Mouse (Mus musculus) midbrain, embryonic 12.5 days (tissue): ENCODE data around the gene Ablim1. TPM values are rescaled to one million over a fixed set of nuclear protein-coding genes. Genes with fewer than 3 reads are reported as not detected.

ENCODE experiments used
- ATAC-seq: fragments of 200-750 bp; cut with Nextera tagmentation; 2 replicates; pipeline ENCODE4 v1.8.0; 2017; ENCODE audit warnings: low read depth, moderate TSS enrichment, moderate library complexity; ENCODE audit not compliant: low FRiP score
- H3K27ac ChIP-seq: fragments of 300-500 bp; sonication (generic); replicated peaks from 2 replicates; pipeline ENCODE4 v1.5.1; 2016; ENCODE audit warnings: mild to moderate bottlenecking
- H3K27me3 ChIP-seq: fragments of 300-500 bp; sonication (generic); 2 replicates; pipeline ENCODE4 v1.6.1; 2016; ENCODE audit warnings: mild to moderate bottlenecking
- H3K36me3 ChIP-seq: fragments of 300-500 bp; sonication (generic); 2 replicates; pipeline ENCODE4 v1.6.1; 2016
- H3K4me1 ChIP-seq: fragments of 300-500 bp; sonication (generic); 2 replicates; pipeline ENCODE4 v1.6.1; 2016
- H3K4me2 ChIP-seq: fragments of 300-500 bp; sonication (generic); replicated peaks from 2 replicates; pipeline ENCODE4 v1.6.1; 2016; ENCODE audit warnings: mild to moderate bottlenecking, moderate library complexity
- H3K4me3 ChIP-seq: fragments of 300-500 bp; sonication (generic); 2 replicates; pipeline ENCODE4 v1.5.1; 2016; ENCODE audit warnings: mild to moderate bottlenecking
- H3K9ac ChIP-seq: fragments of 300-500 bp; sonication (generic); replicated peaks from 2 replicates; pipeline ENCODE4 v1.6.1; 2016; ENCODE audit warnings: mild to moderate bottlenecking, moderate library complexity
- H3K9me3 ChIP-seq: fragments of 300-500 bp; sonication (generic); 2 replicates; pipeline ENCODE4 v1.6.1; 2016; ENCODE audit warnings: mild to moderate bottlenecking
- WGBS: fragments of 180-500 bp; shearing (Covaris S2); methylation state at CpG from one replicate; pipeline ENCODE4 v1.1.7; 2016; 5-methylcytosine and 5-hydroxymethylcytosine counted together
- polyA plus RNA-seq: library from polyadenylated mRNA; unstranded; fragments of >200 nt; fragmentation: Nextera tagmentation; extraction: Ambion mirVana; gene quantifications from 2 replicates; pipeline ENCODE4 v1.2.1, GENCODE M21; 2016

Ablim1 gene
- polyA plus RNA-seq, 1 experiment from 2014 or later = 24.0 TPM

GRCm38 (mm10) chr19:57155121-57155884 lies 159.4 kb downstream of the Ablim1 start:
- Histone ChIP-seq H3K4me2 (no peak overlapping the region), H3K9me3 (no peaks in the 10 kb centered on the region), H3K4me3 (no peak overlapping the region), H3K4me1 (no peaks in the 10 kb centered on the region), H3K9ac (no peak overlapping the region), H3K27me3 (no peaks in the 10 kb centered on the region), H3K36me3 (no peaks in the 10 kb centered on the region), H3K27ac (no peak overlapping the region)
- no peak for ATAC-seq
- WGBS = 87% methylated on average over 14 of the region's 14 CpGs

GRCm38 (mm10) chr19:57152357-57152756 lies 162.4 kb downstream of the Ablim1 start:
- no peaks in the 10 kb centered on the region for H3K27me3 ChIP-seq
- no peak overlapping the region for H3K4me3 ChIP-seq
- ATAC-seq = no peak
- 56% methylated on average over 9 of the region's 9 CpGs for WGBS
- H3K4me2 ChIP-seq = no peak overlapping the region
- H3K27ac ChIP-seq = no peak overlapping the region
- no peak overlapping the region for H3K9ac ChIP-seq
- no peaks in the 10 kb centered on the region for H3K4me1 ChIP-seq
- H3K9me3 ChIP-seq = no peaks in the 10 kb centered on the region
- no peaks in the 10 kb centered on the region for H3K36me3 ChIP-seq

DNA sequence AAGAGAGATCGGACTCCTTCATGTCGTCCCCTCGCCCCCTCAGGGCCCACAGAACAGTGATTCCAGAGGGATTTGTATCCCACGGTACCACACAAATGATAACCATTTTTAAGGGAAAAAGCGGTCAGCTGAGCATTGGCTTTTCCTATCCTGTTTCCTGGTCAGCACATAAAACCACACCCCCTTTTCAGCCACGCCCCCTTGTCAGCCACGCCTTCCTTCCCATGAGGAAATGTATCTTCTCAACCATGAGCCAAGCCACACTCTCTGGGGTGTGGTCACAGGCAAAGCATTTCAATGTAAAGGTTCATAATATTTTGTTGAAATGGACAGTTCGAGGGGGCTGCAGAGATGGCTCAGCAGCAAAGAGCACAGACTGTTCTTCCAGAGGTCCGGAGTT lies 163.2 kb downstream of the Ablim1 start:
- Histone ChIP-seq H3K4me3 (no peak overlapping the region), H3K27me3 (no peaks in the 10 kb centered on the region), H3K4me2 (no peak overlapping the region), H3K9ac (no peak overlapping the region), H3K9me3 (no peaks in the 10 kb centered on the region), H3K36me3 (no peaks in the 10 kb centered on the region), H3K4me1 (no peaks in the 10 kb centered on the region), H3K27ac (no peak overlapping the region)
- 87% methylated on average over 9 of the region's 9 CpGs for WGBS
- no peak for ATAC-seq

- H3K4me2 ChIP-seq = no peak overlapping the region
- H3K27me3 ChIP-seq = no peaks in the 10 kb centered on the region
- no peaks in the 10 kb centered on the region for H3K9me3 ChIP-seq
- 51% methylated on average over 1 of the region's 1 CpGs for WGBS
- H3K4me1 ChIP-seq = no peaks in the 10 kb centered on the region
- H3K9ac ChIP-seq = no peak overlapping the region
- H3K36me3 ChIP-seq = no peaks in the 10 kb centered on the region
- no peak overlapping the region for H3K27ac ChIP-seq
- no peak for ATAC-seq
- no peak overlapping the region for H3K4me3 ChIP-seq
These were observed 164.4 kb downstream of the Ablim1 start for GRCm38 (mm10) chr19:57150275-57150674.

DNA sequence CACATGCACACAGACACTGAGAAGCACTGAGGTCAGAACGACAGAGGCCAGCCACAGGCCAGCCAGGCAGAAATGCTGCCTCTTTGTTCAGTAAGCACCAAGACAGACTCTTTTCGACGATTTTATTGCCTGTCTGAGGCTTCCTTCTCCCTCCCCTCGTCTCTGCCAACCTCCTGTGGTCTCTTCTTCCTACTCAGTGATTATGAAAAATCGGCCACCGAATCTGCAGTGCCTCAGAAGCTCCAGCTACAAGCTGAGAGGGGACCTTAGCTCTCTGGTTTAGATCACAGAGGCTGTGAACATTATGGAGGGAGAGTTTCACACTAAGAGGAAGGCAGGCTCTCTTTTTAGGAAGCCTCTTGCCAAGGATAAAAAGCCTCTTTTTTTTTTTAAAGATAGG lies 167.0 kb downstream of the Ablim1 start:
- H3K9ac ChIP-seq = no peak overlapping the region
- no peak overlapping the region for H3K27ac ChIP-seq
- 31% methylated on average over 6 of the region's 6 CpGs for WGBS
- no peaks in the 10 kb centered on the region for H3K4me1 ChIP-seq
- H3K27me3 ChIP-seq = no peaks in the 10 kb centered on the region
- H3K36me3 ChIP-seq = no peaks in the 10 kb centered on the region
- no peak overlapping the region for H3K4me2 ChIP-seq
- ATAC-seq = no peak
- no peak overlapping the region for H3K4me3 ChIP-seq
- no peaks in the 10 kb centered on the region for H3K9me3 ChIP-seq

DNA sequence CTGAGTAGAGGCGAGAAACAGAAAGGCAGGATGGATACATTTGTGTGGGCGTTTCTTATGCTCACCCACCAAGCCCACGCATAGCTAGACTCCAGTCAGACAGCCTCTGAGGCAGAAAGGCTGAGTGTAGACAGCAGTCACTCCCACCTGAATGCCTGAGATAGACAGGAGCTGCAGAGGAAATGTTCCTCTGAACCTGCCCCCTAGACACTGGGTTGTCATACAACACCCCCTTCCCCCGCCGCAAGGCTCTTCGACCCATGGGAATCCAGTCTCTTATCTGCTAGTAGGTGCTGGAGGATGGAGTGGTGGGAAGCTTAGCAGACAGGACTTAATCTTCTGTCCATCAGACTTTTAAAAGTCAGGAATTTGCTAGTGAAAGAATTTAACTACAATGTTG lies 167.8 kb downstream of the Ablim1 start:
- no peaks in the 10 kb centered on the region for H3K4me1 ChIP-seq
- H3K9me3 ChIP-seq = no peaks in the 10 kb centered on the region
- no peak overlapping the region for H3K27ac ChIP-seq
- no peak for ATAC-seq
- no peaks in the 10 kb centered on the region for H3K27me3 ChIP-seq
- no peak overlapping the region for H3K4me3 ChIP-seq
- no peaks in the 10 kb centered on the region for H3K36me3 ChIP-seq
- no peak overlapping the region for H3K4me2 ChIP-seq
- no peak overlapping the region for H3K9ac ChIP-seq
- WGBS = 67% methylated on average over 6 of the region's 6 CpGs

DNA sequence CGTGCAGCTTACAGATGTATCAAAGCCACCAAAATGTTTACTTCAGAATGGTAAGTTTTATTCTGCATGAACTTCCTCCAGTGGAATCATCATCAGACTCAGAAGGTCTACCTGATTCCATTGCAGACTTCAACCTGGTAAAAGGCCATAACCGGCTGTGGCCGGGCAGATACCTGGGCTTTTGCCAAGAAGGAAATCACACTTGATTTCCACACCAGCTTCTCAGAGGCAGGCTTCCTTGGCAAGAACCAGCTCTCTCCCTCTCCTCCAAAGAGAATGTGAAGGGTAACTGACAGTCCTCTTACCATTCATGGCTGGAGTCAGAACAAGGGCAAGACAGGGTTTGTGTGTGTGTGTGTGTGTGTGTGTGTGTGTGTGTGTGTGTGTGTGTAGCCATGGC lies 171.1 kb downstream of the Ablim1 start:
- no peak overlapping the region for H3K4me2 ChIP-seq
- no peaks in the 10 kb centered on the region for H3K9me3 ChIP-seq
- H3K36me3 ChIP-seq = no peaks in the 10 kb centered on the region
- 94% methylated on average over 3 of the region's 3 CpGs for WGBS
- no peaks in the 10 kb centered on the region for H3K4me1 ChIP-seq
- H3K27ac ChIP-seq = no peak overlapping the region
- no peaks in the 10 kb centered on the region for H3K27me3 ChIP-seq
- H3K4me3 ChIP-seq = no peak overlapping the region
- no peak for ATAC-seq
- no peak overlapping the region for H3K9ac ChIP-seq

DNA sequence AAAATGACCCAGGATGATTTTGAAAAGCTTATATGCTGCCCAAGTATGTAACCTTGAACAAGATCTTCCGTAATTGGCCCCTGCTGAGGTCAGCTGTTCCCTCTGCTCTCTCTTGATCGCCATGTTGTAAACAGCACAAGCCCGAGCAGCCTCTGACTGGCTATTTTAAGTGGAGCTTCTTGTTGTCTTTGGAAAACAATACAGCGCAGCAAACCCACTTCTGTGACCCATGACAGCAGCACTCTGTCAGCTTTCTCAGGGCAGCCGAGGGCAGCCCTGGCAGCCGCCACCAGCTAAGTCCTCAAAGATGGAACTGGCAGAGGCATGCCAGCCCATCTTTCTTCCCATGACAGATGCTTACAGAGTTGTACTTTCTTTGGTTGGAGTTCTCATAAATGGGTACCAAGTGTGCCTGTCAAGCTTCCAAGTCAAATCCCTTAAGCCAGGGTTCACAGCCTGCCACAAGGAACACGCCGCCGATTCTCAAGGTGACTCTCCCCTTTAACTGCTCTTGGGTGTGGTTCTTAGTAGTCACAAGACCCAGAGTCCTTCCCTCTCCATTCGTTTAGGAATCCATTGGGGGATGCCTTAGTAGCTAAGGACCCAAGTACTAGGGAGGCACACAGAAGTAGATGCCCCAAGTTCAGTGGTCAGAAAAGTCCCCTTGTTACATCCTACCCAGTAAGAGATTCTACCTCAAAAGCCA lies 172.8 kb downstream of the Ablim1 start:
- no peaks in the 10 kb centered on the region for H3K9me3 ChIP-seq
- no peaks in the 10 kb centered on the region for H3K27me3 ChIP-seq
- 86% methylated on average over 10 of the region's 10 CpGs for WGBS
- no peak overlapping the region for H3K4me2 ChIP-seq
- H3K27ac ChIP-seq = no peak overlapping the region
- no peak for ATAC-seq
- H3K36me3 ChIP-seq = no peaks in the 10 kb centered on the region
- H3K4me3 ChIP-seq = no peak overlapping the region
- no peak overlapping the region for H3K9ac ChIP-seq
- H3K4me1 ChIP-seq = no peaks in the 10 kb centered on the region

DNA sequence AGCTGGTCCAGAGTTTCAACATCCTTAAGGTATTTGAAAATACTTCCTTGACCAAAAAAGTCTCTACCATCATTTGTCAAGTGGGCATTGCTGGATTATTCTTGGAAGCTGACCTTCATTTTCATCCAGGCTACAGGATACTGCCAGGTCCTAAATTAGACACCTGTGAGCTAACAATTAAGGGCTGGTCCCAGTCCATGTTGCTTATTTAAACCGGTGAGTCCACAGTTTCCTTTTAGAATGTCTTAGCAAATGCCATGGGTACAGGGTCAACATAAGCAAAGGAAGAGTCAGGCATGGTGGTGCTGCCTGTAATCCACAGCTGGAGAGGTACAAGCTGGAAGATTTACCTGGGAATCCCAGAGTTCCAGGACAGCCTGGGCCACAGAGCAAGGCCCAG lies 173.8 kb downstream of the Ablim1 start:
- Histone ChIP-seq H3K4me1 (no peaks in the 10 kb centered on the region), H3K27ac (no peak overlapping the region), H3K4me3 (no peak overlapping the region), H3K9ac (no peak overlapping the region), H3K4me2 (no peak overlapping the region), H3K36me3 (no peaks in the 10 kb centered on the region), H3K27me3 (no peaks in the 10 kb centered on the region), H3K9me3 (no peaks in the 10 kb centered on the region)
- no peak for ATAC-seq
- 87% methylated on average over 1 of the region's 1 CpGs for WGBS

GRCm38 (mm10) chr19:57140071-57140470 lies 174.6 kb downstream of the Ablim1 start:
- no peaks in the 10 kb centered on the region for H3K27me3 ChIP-seq
- no peak overlapping the region for H3K9ac ChIP-seq
- no peak for ATAC-seq
- H3K9me3 ChIP-seq = no peaks in the 10 kb centered on the region
- no peak overlapping the region for H3K27ac ChIP-seq
- H3K36me3 ChIP-seq = no peaks in the 10 kb centered on the region
- WGBS = 80% methylated on average over 7 of the region's 7 CpGs
- H3K4me3 ChIP-seq = no peak overlapping the region
- no peak overlapping the region for H3K4me2 ChIP-seq
- no peaks in the 10 kb centered on the region for H3K4me1 ChIP-seq

DNA sequence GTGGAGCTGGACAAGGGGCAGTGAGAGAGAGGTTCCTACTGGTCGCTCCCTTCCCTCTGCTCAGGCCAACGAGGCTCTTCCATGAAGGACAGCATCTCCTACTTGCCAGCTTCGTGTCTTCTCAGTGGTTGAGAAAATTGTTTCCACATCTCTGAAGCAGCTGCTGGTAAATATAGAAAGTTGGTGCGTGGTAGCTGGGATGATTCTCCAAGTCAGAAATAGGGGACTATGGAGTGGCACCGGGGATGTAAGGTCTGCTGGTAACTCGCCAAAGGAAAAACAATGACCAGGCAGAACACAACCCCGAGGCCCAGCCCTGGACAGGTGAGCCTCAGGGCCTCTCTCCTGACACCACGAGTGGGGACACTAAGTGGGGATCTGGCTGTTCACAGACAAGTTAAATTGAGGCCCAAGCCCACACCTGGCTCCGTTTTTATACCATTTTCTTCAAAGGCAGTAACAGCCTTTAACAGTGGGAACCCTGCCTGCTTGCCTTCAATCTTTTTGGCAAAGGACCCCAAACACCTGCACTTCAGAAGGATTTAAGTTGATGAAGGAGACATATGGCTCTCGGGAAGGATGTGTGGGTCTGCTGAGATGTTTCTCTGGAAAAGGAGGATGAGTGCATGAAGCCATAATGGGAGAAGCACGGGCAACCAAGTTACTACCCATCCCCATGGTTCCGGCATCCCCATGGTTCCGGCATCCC lies 175.7 kb downstream of the Ablim1 start:
- 86% methylated on average over 13 of the region's 13 CpGs for WGBS
- peaks cover 10% of the 10 kb centered on the region for H3K4me1 ChIP-seq
- no peaks in the 10 kb centered on the region for H3K27me3 ChIP-seq
- no peaks in the 10 kb centered on the region for H3K9me3 ChIP-seq
- no peaks in the 10 kb centered on the region for H3K36me3 ChIP-seq
- no peak overlapping the region for H3K4me2 ChIP-seq
- no peak overlapping the region for H3K4me3 ChIP-seq
- no peak overlapping the region for H3K27ac ChIP-seq
- no peak overlapping the region for H3K9ac ChIP-seq
- ATAC-seq = no peak

GRCm38 (mm10) chr19:57138469-57138868 lies 176.2 kb downstream of the Ablim1 start:
- Histone ChIP-seq H3K4me1 (peaks cover 14% of the 10 kb centered on the region), H3K36me3 (no peaks in the 10 kb centered on the region), H3K27ac (no peak overlapping the region), H3K9me3 (no peaks in the 10 kb centered on the region), H3K9ac (no peak overlapping the region), H3K27me3 (no peaks in the 10 kb centered on the region), H3K4me3 (no peak overlapping the region), H3K4me2 (no peak overlapping the region)
- ATAC-seq = 0 out of 2 replicates have a peak, but pooled peaks have one; percentile 12
- 67% methylated on average over 6 of the region's 6 CpGs for WGBS
